Mouse (Mus musculus) thymus, adult 2 months (tissue): ENCODE data around the gene Aoc3.

Source experiments
- CTCF ChIP-seq: fragments of 200-500 bp; IDR thresholded peaks from 2 replicates; pipeline ENCODE4 v1.5.1; 2012; ENCODE audit warnings: mild to moderate bottlenecking, control low read depth, low read length, moderate library complexity, borderline replicate concordance; ENCODE audit not compliant: control insufficient read depth, poor library complexity, insufficient read depth; ENCODE audit errors: extremely low read depth
- POLR2A ChIP-seq: fragments of 200-500 bp; IDR thresholded peaks from 2 replicates; pipeline ENCODE4 v1.6.1; 2012; ENCODE audit warnings: mild to moderate bottlenecking, low read length, control low read depth, moderate library complexity; ENCODE audit not compliant: control insufficient read depth, poor library complexity, insufficient read depth; ENCODE audit errors: extremely low read depth

DNA sequence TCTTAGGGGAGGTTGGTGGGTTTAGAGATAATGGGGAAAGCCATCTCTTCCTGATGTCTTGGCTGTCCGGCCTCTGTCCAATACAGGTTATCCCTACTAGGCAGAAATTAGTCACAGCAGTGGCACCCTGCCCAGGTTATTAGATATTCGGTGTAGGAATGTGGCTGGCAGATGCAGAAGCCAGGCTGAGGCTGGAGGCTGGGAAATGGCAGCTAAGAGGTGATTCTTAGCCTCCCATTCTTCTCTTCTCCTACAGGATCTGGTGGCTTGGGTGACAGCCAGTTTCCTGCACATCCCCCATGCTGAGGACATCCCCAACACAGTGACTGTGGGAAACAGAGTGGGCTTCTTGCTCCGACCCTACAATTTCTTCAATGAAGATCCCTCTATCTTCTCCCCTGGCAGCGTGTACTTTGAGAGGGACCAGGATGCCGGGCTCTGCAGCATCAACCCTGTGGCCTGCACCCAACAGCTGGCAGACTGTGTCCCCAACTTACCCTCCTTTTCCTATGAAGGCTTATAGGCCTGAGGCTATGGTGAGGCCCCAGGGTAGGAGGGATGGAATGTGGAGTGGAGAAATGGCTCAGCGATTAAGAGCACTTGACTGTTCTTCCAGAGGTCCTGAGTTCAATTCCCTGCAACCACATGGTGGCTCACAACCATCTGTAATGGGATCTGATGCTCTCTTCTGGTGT is 1.3 kb upstream of the Aoc3 start:
- TF ChIP-seq CTCF (no peak), POLR2A (no peak)
